Mouse (Mus musculus): ENCODE measurements around the gene Snx15. TPM values are rescaled to one million over a fixed set of nuclear protein-coding genes. Genes with fewer than 3 reads are reported as not detected.

The Snx15 gene
- 47.2 and 51.4 TPM in 2 replicates for polyA plus RNA-seq (2012; rRNA removed)

GRCm38 (mm10) chr19:6127760-6128341, at the start of gene Snx15:
Gene Snx15, minus strand, starts transcription at chr19:6128304.

GRCm38 (mm10) chr19:6141394-6141749, 13.3 kb upstream of the Snx15 start, which contains the start of gene Arl2:
Gene Arl2, minus strand, starts transcription at chr19:6141548.

GRCm38 (mm10) chr19:6140678-6141393, 12.7 kb upstream of the Snx15 start, which contains the start of gene Batf2:
Gene Batf2, plus strand, starts transcription at chr19:6140983.

DNA sequence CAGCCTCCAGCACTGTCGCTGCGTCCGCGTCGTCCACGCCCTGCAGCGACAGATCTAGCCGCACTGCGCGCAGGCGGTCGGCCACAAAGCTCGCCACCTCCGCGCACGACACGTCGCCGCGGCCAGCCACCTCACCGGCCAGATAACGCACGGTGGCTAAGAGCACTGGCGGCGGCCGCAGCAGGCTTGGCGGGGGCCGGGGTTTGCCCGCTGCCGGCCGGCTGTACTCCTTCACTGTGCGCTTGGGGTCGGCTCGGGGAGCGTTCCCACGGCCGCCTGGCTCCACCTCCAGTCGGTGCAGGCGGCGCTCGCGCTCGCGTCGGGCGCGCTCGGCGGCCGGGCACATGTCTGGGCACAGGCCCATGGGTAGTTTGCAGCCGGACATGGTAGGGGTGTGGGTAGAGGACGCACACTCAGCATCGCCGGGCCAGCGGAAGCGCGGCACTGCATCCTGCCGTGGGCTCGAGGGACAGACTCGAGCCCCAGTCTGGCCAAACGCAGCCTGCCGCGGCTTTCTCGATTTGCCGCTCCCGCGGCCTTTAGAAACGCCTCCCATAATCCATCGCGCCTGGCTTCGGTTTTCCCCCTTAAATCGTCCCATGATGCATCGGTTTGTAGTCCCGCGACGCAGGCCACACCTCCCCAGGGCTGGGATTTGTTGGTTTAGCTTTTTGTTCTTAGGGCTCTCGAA, 10.0 kb downstream of the Snx15 start, which contains the start of gene Sac3d1:
Sac3d1 (minus strand) TSS at position 665 of the 691 bp plus-strand sequence.

GRCm38 (mm10) chr19:6105586-6105985, 22.5 kb downstream of the Snx15 start, which contains the start of gene Naaladl1:
Gene Naaladl1, plus strand, starts transcription at chr19:6105782.

DNA sequence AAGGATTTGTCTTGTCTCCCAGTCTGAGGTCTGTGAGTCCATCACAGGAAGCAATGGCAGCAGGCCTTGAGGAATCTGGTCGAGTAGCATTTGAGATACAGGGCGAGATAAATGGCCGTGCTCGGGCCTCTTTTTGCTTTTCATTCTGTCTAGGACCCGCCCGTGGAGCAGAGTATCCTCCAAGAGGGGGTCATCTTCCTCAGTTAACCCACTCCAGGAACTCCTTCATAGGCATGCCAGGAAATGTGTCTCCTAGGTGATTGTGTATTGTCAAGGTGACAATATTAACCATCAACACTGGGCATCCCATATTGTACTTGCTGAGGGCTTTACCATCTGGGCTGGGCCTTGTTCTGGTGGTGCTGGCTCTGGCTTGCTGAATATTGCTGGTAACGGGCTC, 34.0 kb downstream of the Snx15 start, which contains the start of gene AC131692.1:
AC131692.1 (plus strand) TSS at position 301 of the 400 bp plus-strand sequence.

GRCm38 (mm10) chr19:6084478-6085248, 43.4 kb downstream of the Snx15 start, which contains the start of the genes Zfpl1 and Cdca5:
Gene Zfpl1, minus strand, starts transcription at chr19:6084956.
Gene Cdca5, plus strand, starts transcription at chr19:6084983.

GRCm38 (mm10) chr19:6082156-6082555, 45.9 kb downstream of the Snx15 start, which contains the start of gene Gm28374:
Gene Gm28374, minus strand, starts transcription at chr19:6082256.

GRCm38 (mm10) chr19:6079983-6080480, 48.1 kb downstream of the Snx15 start, which contains the start of gene Tmem262:
Gene Tmem262, plus strand, starts transcription at chr19:6080033.

GRCm38 (mm10) chr19:6076564-6077393, 51.3 kb downstream of the Snx15 start, which contains the start of gene Vps51:
Gene Vps51, minus strand, starts transcription at chr19:6077231.

Other genes with a start within 250 kb of the Snx15 start
- 13.9 and 15.5 TPM in 2 replicates for gene Tigd3, start 234.2 kb downstream of the Snx15 start, polyA plus RNA-seq (2012; rRNA removed)
- gene Dpf2, start 215.3 kb downstream of the Snx15 start, polyA plus RNA-seq (2012; rRNA removed): 193 and 198 TPM in 2 replicates
- 9.7 and 12.1 TPM in 2 replicates for gene Cdc42ep2, start 203.5 kb downstream of the Snx15 start, polyA plus RNA-seq (2012; rRNA removed)
- 50.1 and 52.4 TPM in 2 replicates for gene Pola2, start 164.1 kb downstream of the Snx15 start, polyA plus RNA-seq (2012; rRNA removed)
- gene Slc22a20, start 142.2 kb downstream of the Snx15 start, polyA plus RNA-seq (2012; rRNA removed): not detected in 2 replicates
- gene Capn1, start 112.4 kb downstream of the Snx15 start, polyA plus RNA-seq (2012; rRNA removed): 5.1 and 9.9 TPM in 2 replicates
- 28.2 and 37.9 TPM in 2 replicates for gene Syvn1, start 81.7 kb downstream of the Snx15 start, polyA plus RNA-seq (2012; rRNA removed)
- gene Mrpl49, start 70.5 kb downstream of the Snx15 start, polyA plus RNA-seq (2012; rRNA removed): 52.3 and 53.8 TPM in 2 replicates
- gene Fau, start 70.5 kb downstream of the Snx15 start, polyA plus RNA-seq (2012; rRNA removed): 1,336 and 1,386 TPM in 2 replicates
- 31.1 and 33.9 TPM in 2 replicates for gene Znhit2, start 67.1 kb downstream of the Snx15 start, polyA plus RNA-seq (2012; rRNA removed)
- gene Tm7sf2, start 59.9 kb downstream of the Snx15 start, polyA plus RNA-seq (2012; rRNA removed): 79.3 and 81.1 TPM in 2 replicates
- gene Vps51, start 51.1 kb downstream of the Snx15 start, polyA plus RNA-seq (2012; rRNA removed): 101 and 102 TPM in 2 replicates
- gene Tmem262, start 48.3 kb downstream of the Snx15 start, polyA plus RNA-seq (2012; rRNA removed): not detected in 2 replicates
- gene Gm28374, start 46.0 kb downstream of the Snx15 start, polyA plus RNA-seq (2012; rRNA removed): 2.3 and 2.7 TPM in 2 replicates
- gene Zfpl1, start 43.3 kb downstream of the Snx15 start, polyA plus RNA-seq (2012; rRNA removed): 99.9 and 111 TPM in 2 replicates
- 13.7 and 19.6 TPM in 2 replicates for gene Cdca5, start 43.3 kb downstream of the Snx15 start, polyA plus RNA-seq (2012; rRNA removed)
- gene AC131692.1, start 33.9 kb downstream of the Snx15 start, polyA plus RNA-seq (2012; rRNA removed): 0.29 and 0.48 TPM in 2 replicates
- 1.8 and 1.9 TPM in 2 replicates for gene Naaladl1, start 22.5 kb downstream of the Snx15 start, polyA plus RNA-seq (2012; rRNA removed)
- 45.8 and 47.4 TPM in 2 replicates for gene Sac3d1, start 9.7 kb downstream of the Snx15 start, polyA plus RNA-seq (2012; rRNA removed)
- 0.34 and 0.48 TPM in 2 replicates for gene Batf2, start 12.7 kb upstream of the Snx15 start, polyA plus RNA-seq (2012; rRNA removed)
- gene Arl2, start 13.2 kb upstream of the Snx15 start, polyA plus RNA-seq (2012; rRNA removed): 99.8 and 109 TPM in 2 replicates
- gene Majin, start 56.1 kb upstream of the Snx15 start, polyA plus RNA-seq (2012; rRNA removed): 0.09 TPM in 1 of 2 replicates, not detected in the other
- 0.14 and 1.1 TPM in 2 replicates for gene Gpha2, start 98.1 kb upstream of the Snx15 start, polyA plus RNA-seq (2012; rRNA removed)
- 99.3 and 99.9 TPM in 2 replicates for gene Ppp2r5b, start 107.6 kb upstream of the Snx15 start, polyA plus RNA-seq (2012; rRNA removed)
- 19.9 and 22.5 TPM in 2 replicates for gene Atg2a, start 113.4 kb upstream of the Snx15 start, polyA plus RNA-seq (2012; rRNA removed)
- 175 and 205 TPM in 2 replicates for gene Ehd1, start 148.4 kb upstream of the Snx15 start, polyA plus RNA-seq (2012; rRNA removed)
- gene Cdc42bpg, start 178.2 kb upstream of the Snx15 start, polyA plus RNA-seq (2012; rRNA removed): 5.2 and 8.1 TPM in 2 replicates
- 105 and 109 TPM in 2 replicates for gene Men1, start 206.7 kb upstream of the Snx15 start, polyA plus RNA-seq (2012; rRNA removed)
- 111 and 113 TPM in 2 replicates for gene Map4k2, start 212.8 kb upstream of the Snx15 start, polyA plus RNA-seq (2012; rRNA removed)
- 197 and 220 TPM in 2 replicates for gene Sf1, start 235.4 kb upstream of the Snx15 start, polyA plus RNA-seq (2012; rRNA removed)